Mouse (Mus musculus): Measurements from ENCODE around the gene Shank2.

Shank2 gene

DNA sequence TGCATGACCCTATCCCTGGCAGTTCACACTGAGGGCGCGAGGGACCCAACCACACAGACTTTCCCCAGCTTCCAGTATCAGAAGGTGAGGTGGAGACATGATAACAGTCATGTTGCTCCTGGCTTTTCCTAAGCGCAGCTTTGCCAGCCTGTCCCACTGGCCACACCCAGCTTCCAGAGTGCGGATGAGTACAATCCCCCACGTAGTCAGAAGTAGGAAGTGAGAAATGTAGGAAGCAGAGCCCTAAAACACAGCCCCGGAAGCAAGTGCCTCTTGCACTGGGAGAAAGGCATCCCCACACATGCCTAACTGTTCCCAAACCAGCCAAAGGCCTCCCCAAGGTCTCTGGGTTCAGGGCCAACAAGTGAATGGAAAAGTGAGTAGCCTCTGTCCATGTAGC lies 314.5 kb downstream of the Shank2 start:
- in situ Hi-C loops (cut with MboI; ENCODE audit: low sequenced_read_pairs), result no loop called here

DNA sequence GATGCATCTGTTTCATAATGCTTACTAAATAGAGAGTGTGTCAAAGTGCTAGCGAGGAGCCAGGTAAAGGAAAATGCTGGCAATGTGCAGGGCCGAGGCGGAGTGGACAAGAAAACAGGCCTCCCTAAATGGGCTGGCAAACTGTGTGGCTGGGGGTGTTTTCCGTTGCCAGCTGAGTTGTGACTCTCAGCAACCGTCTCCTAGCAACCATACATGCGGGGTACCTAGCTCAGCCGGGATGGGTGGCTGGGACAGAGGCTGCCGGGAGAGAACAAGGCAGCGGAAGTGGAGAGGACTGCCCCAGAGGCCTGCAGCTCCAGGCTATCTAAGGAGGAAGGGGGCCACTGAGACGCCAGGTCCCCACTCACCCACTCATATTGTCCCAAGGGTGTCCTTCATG lies 315.1 kb downstream of the Shank2 start:
- in situ Hi-C loops (cut with MboI; ENCODE audit: low sequenced_read_pairs), result no loop called here

DNA sequence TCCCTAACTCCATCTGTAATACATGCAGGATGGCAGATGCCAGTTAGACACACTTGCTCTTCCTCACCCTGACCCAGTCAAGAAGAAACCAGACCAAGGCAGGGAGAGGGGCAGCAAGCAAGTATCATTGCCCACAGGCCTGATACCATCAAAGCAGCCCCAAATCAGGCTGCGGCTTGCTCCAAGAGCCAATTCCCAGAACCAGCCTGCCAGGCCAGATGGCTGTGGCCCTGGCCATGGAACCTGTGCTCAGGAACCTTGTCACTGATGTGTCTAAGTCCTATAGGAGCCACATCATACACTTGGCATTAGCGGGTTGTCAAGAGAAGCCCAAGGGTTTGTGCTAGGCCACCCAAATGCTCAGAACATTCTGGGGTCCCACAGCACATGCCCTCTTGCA lies 322.3 kb downstream of the Shank2 start:
- in situ Hi-C loops (cut with MboI; ENCODE audit: low sequenced_read_pairs), result no loop called here

DNA sequence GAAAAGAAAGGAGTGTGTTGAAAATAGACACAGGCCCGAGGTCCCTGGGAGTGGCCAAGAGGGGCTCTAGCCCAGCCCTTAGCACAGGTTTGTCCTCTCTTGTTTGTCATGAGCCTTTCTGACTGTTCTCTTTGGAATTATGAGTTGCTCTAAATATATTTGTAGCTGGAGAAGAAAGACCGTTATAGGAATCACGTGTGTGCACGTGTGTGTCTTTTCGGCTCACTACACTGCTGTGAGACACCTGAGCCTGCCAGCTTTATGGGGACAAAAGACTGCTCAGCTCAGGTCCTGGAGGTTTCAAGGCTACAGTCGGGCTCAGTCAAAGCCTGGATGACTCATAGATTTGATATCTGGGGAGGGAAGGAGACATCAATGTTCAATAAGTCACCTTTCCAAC lies 323.1 kb downstream of the Shank2 start:
- in situ Hi-C loops (cut with MboI; ENCODE audit: low sequenced_read_pairs), result no loop called here

DNA sequence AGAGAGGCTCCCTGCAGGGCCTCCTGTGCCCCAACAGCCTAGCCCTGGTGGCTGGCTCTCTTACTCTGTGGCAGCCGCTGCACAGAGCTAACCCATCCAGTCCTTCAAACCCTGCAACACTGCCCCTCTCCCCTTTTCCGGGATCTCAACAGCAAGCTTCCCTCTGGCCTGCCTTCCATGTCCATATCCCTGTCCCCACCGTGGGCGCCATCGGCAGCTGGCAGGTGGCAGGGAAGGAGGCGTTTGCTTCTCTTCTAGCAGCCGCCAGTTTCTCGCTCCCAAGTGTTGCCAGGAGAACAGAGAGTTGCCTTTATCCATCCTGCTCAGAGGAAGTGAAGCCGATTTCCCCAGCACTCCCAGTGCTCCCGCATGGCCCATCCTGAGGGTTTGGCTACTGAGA lies 323.9 kb downstream of the Shank2 start:
- in situ Hi-C loops (cut with MboI; ENCODE audit: low sequenced_read_pairs), result no loop called here

DNA sequence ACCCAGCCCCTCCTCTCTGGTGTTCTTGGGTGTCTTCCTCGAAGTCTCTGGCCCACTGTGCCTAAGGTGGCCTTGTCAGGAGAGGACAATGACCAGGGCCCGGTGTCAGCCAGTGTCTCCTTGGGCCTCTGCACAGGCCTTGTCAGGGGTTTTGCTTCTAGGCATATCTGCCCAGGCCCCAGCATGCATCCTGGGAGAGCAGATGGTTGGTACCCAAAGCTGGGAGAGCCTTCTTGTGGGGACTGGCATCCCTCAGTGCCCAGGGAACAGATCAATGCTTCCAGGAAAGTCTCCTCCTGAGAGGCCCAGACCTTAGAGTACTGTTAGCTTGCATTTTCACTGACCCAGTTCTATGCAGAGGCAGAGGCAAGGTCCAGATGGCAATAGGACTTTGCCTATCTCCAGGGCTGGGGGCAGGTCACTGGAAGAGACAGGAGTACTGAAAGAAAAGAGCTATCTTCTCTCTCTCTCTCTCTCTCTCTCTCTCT lies 327.7 kb downstream of the Shank2 start:
- in situ Hi-C loops (cut with MboI; ENCODE audit: low sequenced_read_pairs), result no loop called here

DNA sequence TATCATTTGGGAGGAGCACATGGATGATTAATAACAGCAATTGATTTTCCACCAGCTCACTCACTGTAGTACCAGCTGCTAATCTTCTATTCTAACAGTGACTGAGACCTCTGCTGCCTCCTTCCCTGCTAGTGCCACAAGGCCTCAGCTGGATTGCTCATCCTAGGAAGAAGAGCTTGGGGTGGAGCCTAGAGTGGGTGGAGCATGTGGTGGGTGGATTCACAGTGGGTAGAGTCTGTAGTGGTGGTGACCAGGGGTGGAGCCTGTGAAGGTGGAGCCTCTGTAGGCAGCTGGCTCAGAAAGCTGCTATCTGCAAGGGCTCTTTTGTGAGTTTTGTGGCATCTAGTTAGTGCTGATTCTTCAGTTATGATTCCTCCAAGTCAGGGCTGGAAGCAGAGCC lies 334.9 kb downstream of the Shank2 start:
- in situ Hi-C loops (cut with MboI; ENCODE audit: low sequenced_read_pairs), result no loop called here

DNA sequence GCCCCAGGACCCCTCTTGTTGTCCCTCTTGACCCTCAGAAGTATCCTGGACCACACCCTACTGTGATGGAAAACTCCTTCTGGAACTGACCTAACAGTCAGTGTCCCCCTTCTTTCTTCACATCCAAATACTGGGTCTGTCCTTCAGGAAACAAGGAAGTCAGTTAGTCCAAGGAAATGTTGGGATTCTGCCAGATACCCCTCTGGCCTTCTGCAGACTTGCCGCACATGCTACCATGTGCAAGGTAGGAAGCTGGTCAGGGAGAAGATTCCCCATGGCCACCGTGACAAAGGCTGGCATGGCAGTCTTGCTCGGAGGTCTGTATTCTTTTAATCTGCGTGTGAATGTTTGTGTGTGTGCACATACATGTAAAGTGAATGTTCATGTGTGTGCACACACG lies 337.0 kb downstream of the Shank2 start:
- in situ Hi-C loops (cut with MboI; ENCODE audit: low sequenced_read_pairs), result no loop called here

DNA sequence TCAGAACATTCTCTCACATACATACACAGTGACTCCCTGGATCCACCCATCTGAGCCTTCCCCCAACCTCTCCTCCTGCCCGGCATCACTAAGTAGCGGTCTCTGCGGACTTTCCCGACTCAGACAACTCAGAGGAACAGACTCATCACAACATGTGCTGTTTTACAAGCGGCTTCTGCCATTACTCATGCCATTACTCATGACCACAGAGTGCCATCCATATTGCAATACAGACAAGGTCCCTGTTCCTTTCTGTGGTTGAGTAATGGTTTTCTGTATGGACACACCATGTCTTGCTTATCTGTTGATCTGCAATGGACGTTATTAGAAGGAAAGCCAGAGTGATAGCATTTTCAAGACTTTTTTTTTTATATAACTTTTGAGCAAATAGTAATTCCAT lies 338.6 kb downstream of the Shank2 start:
- in situ Hi-C loops (cut with MboI; ENCODE audit: low sequenced_read_pairs), result no loop called here

DNA sequence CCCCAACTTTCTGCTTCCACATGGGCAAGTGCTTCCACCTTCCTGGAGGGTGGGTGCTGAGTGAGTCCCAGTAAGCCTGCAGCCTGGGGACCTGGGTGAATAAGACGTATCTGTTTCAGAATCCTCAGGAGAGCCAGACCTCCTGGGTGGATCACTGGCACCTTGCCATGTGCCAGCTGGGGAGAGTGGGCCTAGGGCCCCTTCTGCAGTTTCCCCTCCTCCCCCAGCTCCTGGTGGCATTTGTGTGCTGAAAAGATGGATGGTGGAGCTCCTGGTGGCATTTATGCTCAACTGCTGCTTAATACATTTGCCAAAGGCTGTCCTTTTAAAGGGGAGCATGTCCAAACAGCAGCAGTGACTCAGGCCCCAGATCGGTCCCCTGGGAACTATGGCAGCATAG lies 364.4 kb downstream of the Shank2 start:
- in situ Hi-C loops (cut with MboI; ENCODE audit: low sequenced_read_pairs), result no loop called here

DNA sequence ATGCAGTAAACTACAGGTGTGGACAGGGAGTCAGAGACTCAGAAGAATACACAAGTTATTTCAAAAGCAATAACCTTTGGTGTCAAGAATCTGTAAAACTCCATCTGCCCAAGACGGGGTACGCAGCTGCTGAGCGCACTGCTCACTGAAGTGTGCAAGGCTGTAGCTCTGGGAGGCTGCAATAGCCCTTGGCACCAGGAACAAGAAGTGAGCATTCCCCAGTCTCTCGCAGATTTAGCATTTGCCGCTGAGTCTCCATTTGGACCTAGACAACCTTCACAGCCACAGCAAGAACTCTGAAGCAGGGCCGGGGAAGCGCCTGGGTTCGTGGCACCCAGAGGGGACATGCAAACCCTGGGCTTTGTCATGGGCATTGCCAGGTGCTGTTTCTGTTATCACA lies 371.3 kb downstream of the Shank2 start:
- in situ Hi-C loops (cut with MboI; ENCODE audit: low sequenced_read_pairs), result no loop called here

DNA sequence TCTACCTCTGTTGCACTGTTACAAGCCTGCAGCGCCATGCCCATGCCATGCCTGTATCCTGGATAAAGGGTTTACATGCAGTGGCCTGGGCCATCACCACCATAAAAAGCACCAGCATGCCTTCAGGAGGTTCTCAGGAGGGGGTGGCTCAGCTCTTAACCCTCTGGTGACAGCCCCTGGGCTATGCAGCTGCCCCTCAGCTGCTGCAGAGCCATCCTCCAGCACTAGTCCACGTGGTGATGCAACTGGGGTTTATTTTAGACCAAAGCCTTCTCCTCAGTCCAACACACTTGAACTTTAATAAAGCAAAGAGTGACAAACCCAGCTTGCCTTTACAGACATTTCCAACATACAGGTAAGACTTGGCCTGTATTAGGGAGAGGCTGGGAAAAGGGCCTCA lies 373.8 kb downstream of the Shank2 start:
- in situ Hi-C loops (cut with MboI; ENCODE audit: low sequenced_read_pairs), result no loop called here

DNA sequence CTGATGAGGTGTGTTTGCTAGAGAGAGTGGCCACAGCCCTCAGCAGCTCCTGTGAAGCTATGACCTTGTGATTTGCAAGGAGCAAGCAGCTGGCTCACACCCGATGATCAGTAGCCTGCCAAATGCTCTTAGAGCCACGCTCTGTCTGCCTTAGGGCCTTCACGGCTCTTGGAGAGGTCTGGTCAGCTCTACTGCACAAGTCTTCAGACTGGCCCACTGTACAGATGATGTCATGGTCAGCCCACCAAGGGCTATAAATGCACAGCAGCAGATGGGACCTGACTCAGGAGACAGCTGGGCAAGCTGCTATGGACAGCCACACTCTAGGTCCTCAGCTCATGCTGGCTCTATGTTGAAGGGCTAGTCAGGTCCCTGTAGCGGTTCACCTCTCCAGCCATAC lies 376.5 kb downstream of the Shank2 start:
- in situ Hi-C loops (cut with MboI; ENCODE audit: low sequenced_read_pairs), result no loop called here

DNA sequence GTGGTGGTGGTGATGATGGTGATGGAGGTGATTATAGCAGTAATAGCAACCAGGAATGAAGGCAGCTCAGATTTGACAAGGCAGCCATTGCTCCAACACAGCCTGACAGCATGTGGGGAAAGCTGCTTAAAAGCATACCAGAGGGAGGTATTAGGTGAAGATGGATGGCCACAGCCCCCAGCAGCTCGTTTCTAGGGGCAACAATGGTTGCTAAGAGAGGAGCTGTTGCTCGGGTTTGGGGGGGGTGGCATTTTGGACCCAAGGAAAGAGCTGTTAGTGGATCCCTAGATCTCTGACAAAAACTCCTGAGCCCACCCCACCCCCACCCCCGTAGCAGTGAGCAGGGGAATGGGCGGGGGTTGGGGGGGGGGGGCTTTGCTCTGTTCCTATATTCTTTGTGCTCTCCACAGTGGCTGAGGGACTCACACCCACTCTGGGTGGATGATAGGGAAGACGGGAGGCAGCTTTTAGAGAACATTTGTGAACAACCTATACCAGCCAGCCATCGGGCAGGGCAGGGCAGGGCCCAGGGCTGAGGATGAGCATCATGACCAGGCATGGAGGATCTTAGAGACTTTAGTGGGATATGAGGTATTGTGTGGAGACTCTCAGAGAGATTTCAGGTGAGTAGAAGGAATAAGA lies 377.6 kb downstream of the Shank2 start:
- in situ Hi-C loops (cut with MboI; ENCODE audit: low sequenced_read_pairs), result no loop called here

DNA sequence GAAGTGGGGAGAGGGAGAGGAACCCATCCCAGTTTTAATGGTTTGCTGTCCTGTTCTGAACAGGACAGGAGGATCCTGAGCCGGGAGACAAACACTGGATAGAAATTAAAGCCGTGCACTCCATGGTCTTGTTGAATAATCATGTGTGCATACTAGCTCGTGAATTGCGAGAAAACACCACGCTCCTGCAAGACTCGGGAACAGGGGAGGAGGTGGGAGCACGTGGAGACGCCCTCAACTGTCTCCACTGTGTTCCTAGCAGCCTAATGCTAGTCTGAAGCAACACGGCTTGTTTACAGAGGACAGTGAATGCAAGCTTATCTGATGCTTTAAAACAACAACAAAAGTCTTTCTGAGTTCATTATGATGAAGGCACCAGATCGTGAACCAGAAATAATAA lies 379.9 kb downstream of the Shank2 start:
- in situ Hi-C loops (cut with MboI; ENCODE audit: low sequenced_read_pairs), result no loop called here

DNA sequence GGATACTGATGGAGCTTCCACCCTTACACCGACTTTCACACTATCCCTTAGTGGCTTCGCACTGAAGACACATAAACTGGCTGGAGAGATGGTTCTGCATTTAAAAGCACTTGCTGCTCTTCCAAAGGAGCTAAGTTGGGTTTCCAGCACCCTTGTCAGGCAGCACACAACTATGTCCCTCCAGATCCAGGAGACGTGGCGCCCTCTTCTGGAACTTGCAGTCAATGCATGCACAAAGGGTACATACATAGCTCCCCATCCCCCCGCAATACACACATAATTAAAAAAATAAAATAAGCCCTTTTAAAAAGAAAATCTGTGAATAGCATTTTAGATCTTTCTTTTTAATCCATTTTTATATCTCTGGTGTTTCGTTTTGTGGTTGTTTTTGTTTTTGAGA lies 385.8 kb downstream of the Shank2 start:
- in situ Hi-C loops (cut with MboI; ENCODE audit: low sequenced_read_pairs), result no loop called here

DNA sequence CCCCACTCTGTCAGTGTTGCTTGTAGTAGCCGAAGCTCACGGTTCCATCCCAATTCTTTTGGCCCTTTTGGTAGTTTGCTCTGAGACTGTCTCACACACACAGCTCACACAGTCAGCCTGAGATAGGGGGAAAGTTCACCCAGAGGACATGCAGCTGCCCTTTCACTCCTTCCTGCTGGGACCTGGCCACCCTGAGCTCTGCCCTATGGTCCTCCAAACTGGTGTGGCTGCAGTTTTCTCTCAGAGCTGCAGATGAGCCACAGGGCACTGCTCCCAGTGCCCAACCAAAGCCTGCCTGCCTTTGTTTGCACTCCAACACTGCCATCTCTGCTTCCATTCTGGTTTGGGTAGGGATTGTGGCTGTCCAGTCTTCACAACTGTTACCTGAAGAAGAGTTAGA lies 388.0 kb downstream of the Shank2 start:
- in situ Hi-C loops (cut with MboI; ENCODE audit: low sequenced_read_pairs), result no loop called here

DNA sequence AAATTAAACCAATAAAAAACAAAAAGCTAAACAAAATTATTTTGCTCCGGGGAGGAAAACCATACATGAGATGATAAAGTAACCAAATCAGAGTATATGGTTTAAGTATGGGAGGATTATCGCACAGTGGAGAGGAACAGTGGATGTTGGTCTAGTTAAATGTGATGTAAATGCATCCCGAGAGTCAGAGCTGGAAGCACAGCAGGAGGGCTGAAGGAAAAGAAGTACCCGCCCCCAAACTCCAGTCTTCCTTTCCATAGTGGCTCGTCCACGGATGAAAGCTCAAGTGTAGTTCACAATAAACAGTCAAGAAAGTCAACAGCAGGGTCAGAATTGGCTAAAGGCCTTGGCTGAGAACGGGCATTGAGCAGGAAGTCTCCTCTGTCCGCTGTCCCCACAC lies 388.9 kb downstream of the Shank2 start:
- in situ Hi-C loops (cut with MboI; ENCODE audit: low sequenced_read_pairs), result no loop called here

DNA sequence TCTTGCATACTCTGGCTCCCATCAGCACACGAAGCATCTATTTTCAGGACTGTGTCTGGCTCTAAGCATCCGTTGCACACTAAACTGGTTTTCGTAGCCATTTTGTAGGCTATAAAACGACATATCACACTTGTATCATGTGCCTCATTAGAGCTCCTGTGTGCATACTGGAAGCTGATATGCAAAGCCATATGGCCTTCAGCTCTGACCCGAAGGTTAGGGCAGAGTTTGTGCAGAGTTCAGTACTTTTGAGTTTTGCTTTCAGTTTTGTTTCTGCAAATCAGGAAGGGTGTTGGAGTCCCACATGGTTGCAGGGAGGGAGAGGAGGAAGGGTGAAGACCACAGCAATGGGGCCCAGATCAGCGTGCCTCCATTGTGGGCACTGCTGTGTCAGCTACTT lies 390.0 kb downstream of the Shank2 start:
- in situ Hi-C loops (cut with MboI; ENCODE audit: low sequenced_read_pairs), result no loop called here

DNA sequence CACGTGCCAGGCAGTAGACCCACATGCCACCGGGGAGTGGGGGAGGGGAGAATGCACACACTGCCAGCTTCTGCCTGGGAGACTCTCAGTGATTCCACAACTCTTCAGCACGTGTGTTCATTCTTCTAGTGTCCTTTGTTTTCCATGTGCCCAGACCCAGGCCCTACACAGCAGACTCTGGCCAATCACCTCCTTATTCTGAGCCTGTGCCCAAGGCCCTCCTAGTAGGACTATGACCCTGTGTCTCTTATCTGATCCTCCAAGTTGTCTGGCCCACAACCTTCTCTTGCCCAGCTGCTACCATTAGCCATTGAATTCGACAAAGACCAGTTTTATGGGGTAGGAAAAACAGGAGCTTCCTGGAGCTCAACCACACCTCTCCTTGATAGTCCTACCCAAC lies 400.8 kb downstream of the Shank2 start:
- in situ Hi-C loops (cut with MboI; ENCODE audit: low sequenced_read_pairs), result no loop called here

DNA sequence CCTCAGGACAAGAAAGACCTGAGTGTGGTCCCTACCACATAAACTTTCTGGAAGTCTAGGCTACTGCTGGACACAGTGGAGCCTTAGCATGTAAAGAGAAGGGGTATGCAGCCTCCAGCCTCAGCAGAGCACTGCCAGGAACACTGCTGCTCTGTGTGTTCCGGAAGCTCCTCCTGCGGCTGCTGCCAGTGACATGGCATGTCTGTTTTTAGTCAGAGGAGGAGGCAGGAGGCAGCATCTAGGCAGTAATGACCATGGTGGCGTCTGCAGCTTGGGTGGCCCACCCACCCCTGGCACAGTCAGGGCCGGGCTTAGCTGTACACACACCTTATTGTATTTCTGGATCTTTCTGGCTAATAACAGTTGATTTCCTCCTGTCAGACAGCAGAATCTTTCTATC lies 405.9 kb downstream of the Shank2 start:
- in situ Hi-C loops (cut with MboI; ENCODE audit: low sequenced_read_pairs), result no loop called here

DNA sequence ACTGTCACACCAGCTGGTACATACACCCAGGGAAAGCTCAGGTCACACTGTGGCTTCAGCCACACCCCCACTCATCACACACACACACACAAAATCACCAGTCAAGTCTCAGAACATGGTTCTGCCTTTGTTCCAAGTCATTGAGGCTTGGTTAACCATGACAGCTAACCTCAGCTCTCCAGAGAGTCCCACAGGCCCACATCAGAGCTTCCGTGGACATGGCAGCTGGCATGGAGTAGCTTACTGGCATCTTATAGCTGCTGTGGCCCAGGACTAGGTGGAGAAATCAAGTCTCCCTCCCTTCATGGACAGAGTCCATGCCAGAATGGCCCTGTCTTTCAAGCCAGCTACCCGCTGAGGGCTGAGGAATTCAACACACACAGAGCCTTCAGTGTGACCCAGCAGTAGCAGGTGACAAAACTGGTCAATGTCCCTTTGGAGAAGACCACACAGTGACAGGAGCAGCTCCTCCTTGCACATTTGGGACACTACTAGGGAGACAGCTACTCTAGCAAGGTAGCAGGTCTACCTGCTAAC lies 406.8 kb downstream of the Shank2 start:
- in situ Hi-C loops (cut with MboI; ENCODE audit: low sequenced_read_pairs), result no loop called here

DNA sequence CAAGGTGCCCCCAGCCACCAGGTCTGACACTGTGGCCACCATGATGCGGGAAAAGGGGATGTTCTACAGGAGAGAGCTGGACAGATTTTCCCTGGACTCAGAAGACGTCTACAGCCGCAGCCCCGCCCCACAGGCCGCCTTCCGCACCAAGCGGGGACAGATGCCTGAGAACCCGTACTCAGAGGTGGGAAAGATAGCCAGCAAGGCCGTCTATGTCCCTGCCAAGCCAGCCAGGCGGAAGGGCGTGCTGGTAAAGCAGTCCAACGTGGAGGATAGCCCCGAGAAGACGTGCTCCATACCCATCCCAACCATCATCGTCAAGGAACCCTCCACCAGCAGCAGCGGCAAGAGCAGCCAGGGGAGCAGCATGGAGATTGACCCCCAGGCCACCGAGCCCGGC lies 408.0 kb downstream of the Shank2 start:
- in situ Hi-C loops (cut with MboI; ENCODE audit: low sequenced_read_pairs), result no loop called here

All from CH12F3 (cell line).